Mouse (Mus musculus) MEL-GATA-1-ER (cell line): Measurements from ENCODE around the gene Gramd1c.

Experiments used
- DNase-seq: peaks from one replicate; pipeline ENCODE4 v3.0.0-alpha.2; 2012; ENCODE audit warnings: low read depth; ENCODE audit errors: extremely low read depth

Gene Gramd1c

DNA sequence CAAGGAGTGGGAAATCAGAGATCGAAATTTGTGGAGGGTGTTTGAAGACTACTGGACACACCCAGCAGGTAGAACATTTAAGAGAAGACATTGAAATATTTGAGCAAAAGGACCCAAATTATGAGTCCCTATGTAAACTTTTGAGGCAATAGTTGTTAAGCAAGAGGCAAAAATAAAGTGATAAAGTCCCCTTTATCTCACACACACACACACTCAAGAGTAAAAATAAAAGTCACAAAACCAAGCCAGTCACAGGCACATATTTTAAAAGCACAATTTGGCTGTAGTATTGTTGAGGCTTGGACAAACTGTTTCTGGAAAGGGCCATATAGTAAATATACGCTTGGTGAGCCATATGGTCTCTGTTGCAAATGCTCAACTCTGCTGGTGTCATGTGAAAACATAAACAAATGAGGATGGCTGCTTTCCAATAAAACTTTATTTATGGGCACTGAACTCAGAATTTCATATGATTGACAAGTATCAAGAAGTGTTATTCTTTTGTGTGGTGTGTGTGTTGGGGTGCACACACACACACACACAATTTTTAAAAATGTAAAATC is 44.1 kb downstream of the Gramd1c start:
- no peak for DNase-seq

DNA sequence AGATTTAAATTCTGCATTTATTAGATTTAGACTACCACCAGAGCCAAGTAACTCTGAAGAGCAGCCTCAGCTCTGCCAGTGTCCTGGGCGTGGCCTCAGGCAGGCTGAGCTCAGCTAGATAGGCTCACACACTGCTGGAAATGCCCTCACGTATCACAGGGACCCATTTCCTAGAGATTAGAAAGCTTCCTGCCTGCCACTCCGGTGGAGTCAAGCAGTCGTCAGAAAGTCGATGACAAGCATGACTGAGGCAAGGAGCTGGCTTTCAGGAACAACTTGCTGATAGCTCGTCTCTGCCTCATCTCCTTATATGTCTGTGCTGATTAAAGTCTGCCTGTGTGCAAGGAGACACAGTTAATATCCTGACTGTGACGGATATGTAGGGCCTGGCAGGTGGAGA is 44.8 kb downstream of the Gramd1c start:
- DNase-seq = peak; percentile 98

DNA sequence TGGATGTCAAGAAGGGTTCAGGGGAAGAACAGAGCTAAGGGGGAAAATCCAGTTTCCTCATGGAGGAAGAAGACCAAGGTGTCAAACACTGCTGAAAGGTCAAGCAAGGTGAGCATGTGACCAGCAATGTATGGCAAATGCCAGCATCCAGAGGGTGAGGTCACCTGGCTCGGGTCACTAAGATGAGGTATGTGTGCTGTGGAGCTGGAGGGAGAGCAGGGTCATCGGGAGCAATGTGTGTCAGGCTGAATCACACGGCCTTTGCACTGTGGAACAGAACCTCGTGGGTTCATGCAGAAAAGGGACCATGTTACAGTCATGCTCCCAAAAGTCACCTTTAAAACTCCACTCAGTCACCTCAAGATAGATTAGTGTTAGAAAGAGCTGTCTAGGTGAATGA is 45.4 kb downstream of the Gramd1c start:
- no peak for DNase-seq

- peak; percentile 77 for DNase-seq
Measured at GRCm38 (mm10) chr16:44016164-44016563, 47.0 kb downstream of the Gramd1c start.

- DNase-seq = no peak
Measured at GRCm38 (mm10) chr16:44015416-44016158, 47.6 kb downstream of the Gramd1c start.

DNA sequence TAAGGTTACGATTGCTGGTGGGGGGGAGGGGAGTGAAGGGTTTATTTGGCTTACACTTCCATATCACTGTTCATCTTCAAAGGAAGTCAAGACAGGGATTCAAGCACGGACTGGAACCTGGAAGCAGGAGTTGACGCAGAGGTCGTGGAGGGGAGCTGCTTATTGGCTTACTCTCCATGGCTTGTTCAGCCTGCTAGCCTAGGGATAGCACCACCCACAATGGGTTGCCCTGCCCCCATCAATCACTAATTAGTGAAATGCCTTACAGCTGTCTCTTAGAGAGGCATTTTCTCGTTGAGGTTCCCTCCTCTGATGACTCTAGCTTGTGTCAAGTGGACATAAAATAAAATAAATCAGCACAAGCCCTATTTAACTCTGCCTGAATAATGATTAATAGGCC is 52.1 kb downstream of the Gramd1c start:
- no peak for DNase-seq

- no peak for DNase-seq
Measured at GRCm38 (mm10) chr16:44002086-44002485, 61.1 kb downstream of the Gramd1c start.

DNA sequence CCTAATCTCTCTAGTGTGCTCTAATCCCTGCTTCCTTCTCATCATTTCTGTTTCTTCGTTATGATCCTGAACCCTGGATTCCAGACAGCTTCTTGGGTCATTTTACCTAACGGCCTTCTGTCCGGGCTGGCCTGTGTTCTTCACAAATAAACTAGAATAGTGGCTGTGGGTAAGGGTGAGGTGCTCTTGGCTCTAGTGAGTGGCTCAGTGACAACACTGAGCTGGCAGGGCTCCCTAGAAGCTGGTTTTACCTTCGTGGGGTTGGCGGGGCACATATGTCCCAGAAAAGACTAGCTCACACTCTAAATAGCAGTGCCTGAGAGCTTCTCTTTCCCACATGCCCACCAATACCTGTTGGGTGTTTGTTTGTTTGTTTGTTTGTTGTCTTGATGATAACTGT is 63.6 kb downstream of the Gramd1c start:
- DNase-seq = no peak

- no peak for DNase-seq
Measured at GRCm38 (mm10) chr16:43999111-43999510, 64.0 kb downstream of the Gramd1c start.

- no peak for DNase-seq
Measured at GRCm38 (mm10) chr16:43994623-43995022, 68.5 kb downstream of the Gramd1c start.

GRCm38 (mm10) chr16:43986299-43986698 is 76.8 kb downstream of the Gramd1c start:
- no peak for DNase-seq

DNA sequence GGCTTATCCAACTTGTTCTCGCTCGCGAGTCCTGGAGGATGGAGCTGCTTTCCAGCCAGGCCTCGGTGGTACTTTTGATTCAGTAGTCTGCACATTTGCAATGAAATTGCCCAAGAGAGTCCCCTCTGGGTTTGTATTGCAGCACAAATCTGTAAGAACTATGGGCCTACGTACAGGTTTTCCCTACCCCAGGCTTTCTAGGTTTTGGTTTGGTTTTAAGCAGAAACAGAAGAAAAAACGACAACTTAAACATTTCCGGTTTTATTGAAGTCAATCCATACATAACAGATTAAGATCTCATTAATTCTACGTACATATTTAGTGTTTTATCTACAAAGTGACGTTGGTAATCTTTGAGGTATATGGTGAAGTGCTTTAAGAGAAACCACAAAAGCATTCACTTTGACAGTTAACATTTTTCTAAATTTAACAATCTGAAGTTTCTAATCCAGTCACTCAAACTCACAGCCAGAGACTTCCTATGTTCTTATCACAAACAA is 83.0 kb downstream of the Gramd1c start:
- DNase-seq = no peak

GRCm38 (mm10) chr16:43979328-43980109 is 83.6 kb downstream of the Gramd1c start, which contains the start of gene Zdhhc23:
Gene Zdhhc23, minus strand, starts transcription at chr16:43979791.
- no peak for DNase-seq

DNA sequence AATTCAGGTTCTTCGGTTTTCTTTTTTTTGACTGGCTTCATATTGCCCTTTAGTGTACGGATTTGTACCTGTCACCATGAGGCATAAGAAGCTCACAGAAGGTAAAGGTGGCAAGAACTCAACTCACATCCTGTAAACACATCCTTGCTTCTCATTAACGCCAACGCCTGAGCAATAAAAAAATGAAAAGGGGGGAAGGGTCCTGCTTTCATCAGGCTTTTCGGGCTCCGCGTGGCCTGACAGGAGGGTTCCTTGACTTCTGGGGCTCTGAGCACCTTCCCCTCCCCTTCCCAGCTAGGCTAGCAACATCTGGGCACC is 84.2 kb downstream of the Gramd1c start:
- DNase-seq = no peak

DNA sequence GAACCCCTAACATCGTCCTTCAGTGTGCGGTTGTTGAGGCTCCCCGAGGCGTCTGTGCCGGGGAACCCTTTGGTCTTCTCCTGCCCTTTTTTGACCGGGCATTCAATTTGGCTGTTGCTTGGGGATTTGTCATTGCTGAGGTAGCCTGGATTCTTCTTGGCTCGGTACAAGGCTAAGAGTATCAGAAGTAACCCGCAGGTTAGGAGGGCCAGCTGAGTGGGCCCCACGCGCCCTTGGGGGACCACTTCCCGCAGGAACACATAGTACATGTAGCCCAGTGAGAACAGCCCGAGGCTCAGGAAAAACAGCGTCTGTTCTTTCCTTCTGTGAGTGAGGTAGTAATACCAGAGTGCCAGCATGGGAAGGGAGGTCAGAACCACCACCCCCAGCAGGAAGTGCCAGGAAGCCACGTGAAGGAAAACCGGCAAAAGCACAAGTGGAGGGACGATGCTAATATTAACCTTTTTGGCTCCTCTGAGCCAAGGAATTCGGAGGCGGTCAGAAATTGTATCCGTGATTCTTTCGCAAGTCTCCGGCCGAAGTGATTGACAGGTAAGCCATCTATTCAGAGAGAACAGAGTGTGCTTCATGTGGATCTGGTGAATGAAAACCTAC is 89.4 kb downstream of the Gramd1c start:
- DNase-seq = no peak

DNA sequence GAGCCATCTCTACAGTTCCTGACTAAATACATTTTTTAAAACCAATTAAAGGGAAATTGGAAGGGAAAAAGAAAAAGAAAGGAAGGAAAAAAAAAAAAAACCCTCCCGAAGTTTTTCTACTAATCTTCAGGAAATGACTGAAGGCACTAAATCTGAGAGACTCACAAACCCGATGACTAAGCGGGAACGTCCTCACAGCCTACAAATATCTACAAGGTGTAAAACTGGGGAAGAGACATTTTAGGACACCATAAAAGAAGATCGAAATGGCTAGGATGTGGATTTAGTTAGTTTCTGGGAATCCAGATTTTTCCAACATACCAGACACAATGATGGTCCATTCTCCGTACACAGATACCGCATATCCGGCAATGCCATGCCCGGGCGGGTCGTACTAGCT is 90.0 kb downstream of the Gramd1c start:
- DNase-seq = no peak

GRCm38 (mm10) chr16:43972391-43972790 is 90.8 kb downstream of the Gramd1c start:
- DNase-seq = no peak

GRCm38 (mm10) chr16:43971741-43972140 is 91.4 kb downstream of the Gramd1c start:
- no peak for DNase-seq

- DNase-seq = no peak
Measured at GRCm38 (mm10) chr16:43971189-43971588, 92.0 kb downstream of the Gramd1c start.

DNA sequence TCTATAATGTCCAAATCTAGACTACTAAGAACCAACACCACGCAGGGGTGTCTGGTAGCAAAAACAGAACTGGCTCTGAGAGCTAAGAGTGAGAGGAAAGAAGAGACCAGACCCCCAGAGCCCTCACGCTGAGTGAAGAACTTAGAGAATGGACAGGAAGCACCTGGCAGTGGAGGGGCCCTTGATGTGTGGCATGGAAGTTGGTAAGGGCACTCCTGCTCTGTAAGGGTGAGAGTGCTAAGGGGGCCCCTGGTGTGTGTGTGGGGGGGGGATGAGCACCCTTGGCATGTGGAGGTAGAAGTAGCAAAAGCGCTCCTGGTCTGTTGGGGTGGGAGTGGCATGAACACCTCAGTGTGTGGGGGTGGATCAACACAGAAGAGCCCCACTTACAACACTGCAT is 92.7 kb downstream of the Gramd1c start:
- DNase-seq = no peak

GRCm38 (mm10) chr16:43965781-43966389 is 97.3 kb downstream of the Gramd1c start:
- DNase-seq = no peak

DNA sequence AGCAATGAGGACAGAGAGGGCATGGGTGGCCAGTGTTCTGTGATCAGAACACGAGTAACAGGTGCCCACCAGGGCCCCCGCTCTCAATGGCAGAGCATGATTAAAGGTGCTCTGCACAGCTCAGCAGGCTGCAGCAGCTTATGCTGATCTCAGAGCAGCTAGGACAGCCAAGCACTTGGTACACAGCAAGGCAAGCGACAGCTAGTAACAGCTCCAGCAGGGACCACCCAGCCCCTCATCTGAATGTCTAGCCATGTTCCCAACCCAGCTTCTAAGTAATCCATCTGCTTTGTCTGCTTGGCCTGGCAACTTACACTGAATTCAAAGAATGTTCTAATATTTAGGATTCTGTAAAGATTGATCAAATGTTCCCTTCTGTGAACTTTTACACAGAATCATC is 99.4 kb downstream of the Gramd1c start:
- no peak for DNase-seq
